Mouse (Mus musculus): Measurements from ENCODE around the gene Nek1.

Gene Nek1

DNA sequence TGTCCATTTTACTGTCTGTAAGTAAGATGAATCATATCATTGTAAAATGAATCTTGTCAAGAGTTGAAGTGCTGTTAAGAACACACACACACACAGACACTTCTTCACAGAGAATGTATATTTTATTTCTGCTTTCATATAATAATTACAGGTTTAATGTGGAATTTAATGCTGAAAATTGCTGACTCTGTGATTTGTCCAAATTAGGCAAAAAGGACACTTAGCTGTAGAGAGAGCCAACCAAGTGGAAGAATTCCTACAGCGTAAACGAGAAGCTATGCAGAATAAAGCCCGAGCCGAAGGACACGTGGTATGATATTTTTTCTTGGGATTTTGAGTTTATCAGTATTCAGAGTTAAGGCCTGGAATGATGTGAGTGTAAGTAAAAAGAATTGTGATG is 61.3 kb downstream of the Nek1 start:
- Histone ChIP-seq H3K36me3 (ENCODE audit: control insufficient read depth, insufficient read depth, low read length, poor library complexity, severe bottlenecking) (peaks cover 2% of the 10 kb centered on the region; the same call in 1 of the 2 replicates), H3K27me3 (ENCODE audit: control insufficient read depth, insufficient read depth, low read length, poor library complexity, severe bottlenecking) (no peaks in the 10 kb centered on the region)
- DNase-seq (ENCODE audit: low read depth, low spot score): no peak

DNA sequence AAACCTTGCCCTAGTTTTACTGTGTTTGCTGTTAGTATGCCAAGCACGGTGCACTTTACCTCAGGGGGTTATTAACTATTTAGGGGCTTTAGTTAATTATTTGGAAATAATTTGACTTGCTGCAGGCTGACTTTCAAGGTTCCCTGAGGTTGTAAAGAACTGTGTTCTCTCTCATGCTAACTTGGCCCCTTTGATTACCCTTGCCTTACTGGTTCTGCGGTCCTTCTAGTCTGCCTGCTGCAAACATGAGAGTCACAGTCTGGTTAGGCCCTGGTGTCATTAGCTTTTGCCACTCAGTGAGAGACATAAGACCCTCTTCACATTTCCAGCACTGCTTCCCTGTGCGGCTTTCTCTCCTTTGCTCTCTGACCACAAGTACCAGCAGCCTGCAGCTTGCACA is 64.0 kb downstream of the Nek1 start:
- Histone ChIP-seq H3K27me3 (ENCODE audit: control insufficient read depth, insufficient read depth, low read length, poor library complexity, severe bottlenecking) (no peaks in the 10 kb centered on the region), H3K36me3 (ENCODE audit: control insufficient read depth, insufficient read depth, low read length, poor library complexity, severe bottlenecking) (peaks cover 2% of the 10 kb centered on the region; the same call in 1 of the 2 replicates)
- no peak for DNase-seq (ENCODE audit: low read depth, low spot score)

DNA sequence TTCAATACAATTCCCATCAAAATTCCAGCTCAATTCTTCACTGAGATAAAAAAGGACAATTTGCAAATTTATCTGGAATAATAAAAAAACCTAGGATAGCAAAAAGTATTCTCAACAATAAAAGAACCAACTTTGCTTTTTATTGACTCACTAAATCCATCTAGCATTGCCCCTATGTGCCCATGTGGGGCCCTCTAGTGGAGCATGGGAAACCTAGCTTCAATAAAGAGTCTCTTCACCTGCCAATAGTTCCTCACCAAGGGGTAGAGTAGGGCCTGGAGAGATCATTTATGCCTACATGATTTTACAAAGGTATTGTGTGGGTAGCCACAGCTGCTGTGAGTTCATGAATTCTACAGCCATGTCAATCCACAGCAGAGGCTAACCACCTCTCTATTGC is 66.1 kb downstream of the Nek1 start:
- DNase-seq (ENCODE audit: low read depth, low spot score): peak; percentile 30
- H3K27me3 ChIP-seq (ENCODE audit: control insufficient read depth, insufficient read depth, low read length, poor library complexity, severe bottlenecking): no peaks in the 10 kb centered on the region
- no peaks in the 10 kb centered on the region for H3K36me3 ChIP-seq (ENCODE audit: control insufficient read depth, insufficient read depth, low read length, poor library complexity, severe bottlenecking)

DNA sequence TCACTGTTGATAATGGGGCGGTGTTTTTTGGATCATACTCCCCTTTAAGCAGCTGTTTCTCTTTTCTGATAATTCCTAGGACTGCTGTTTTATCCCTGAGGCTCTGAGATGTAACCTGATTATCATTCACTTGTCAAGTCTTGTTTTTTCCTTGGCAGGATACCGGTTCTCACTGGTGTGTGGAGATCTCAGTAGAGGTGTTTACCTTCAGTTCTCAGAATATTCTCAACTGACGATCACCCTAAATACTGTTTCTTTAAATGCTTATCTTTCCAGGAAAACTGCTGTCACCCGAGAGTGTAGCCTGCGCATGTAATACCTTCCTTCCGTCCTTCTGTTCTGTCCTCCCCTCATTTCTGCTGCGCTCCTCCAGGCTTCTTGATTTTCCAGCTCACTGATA is 67.4 kb downstream of the Nek1 start:
- Histone ChIP-seq H3K36me3 (ENCODE audit: control insufficient read depth, insufficient read depth, low read length, poor library complexity, severe bottlenecking) (no peaks in the 10 kb centered on the region), H3K27me3 (ENCODE audit: control insufficient read depth, insufficient read depth, low read length, poor library complexity, severe bottlenecking) (no peaks in the 10 kb centered on the region)
- DNase-seq (ENCODE audit: low read depth, low spot score): no peak

DNA sequence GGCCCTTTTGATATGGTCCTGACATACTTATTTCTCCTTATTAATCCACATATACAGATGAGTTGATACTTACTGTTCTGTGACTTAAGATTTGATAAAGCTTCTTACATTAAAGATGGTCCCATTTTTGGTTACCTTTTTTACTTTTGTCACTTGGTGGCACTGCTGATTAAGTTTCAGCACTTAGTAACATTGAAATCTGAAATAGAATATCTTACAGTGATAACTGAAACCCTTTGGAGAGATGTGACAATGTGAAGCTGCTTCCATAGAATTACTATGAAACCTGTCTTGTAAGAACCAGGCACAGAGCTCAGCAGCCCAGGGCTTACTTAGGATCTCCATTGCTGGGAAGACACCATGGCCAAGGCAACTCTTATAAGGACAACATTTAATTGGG is 82.1 kb downstream of the Nek1 start:
- 0 out of 2 replicates have a peak, but pooled peaks cover 3% of the 10 kb centered on the region for H3K36me3 ChIP-seq (ENCODE audit: control insufficient read depth, insufficient read depth, low read length, poor library complexity, severe bottlenecking)
- DNase-seq (ENCODE audit: low read depth, low spot score): peak; percentile 3
- H3K27me3 ChIP-seq (ENCODE audit: control insufficient read depth, insufficient read depth, low read length, poor library complexity, severe bottlenecking): no peaks in the 10 kb centered on the region

DNA sequence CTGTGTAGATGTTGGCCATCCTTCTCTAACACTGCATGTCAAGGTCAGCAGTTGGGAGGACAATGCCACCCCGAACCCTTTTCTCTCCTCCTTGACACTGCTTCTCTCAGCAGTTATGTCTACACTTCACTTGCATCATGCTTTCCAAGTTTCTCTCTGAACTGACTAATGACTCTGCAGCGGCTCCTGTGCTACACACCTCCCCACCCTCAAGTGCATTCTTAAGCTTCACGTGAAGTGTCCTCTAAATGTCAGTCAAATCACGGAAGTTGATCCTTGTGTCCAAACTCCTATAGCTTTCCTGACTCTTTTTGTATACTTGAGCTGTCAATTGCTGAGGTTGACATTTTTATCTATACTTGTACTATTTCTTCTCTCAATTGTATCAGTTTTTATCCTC is 117.5 kb downstream of the Nek1 start:
- no peaks in the 10 kb centered on the region for H3K36me3 ChIP-seq (ENCODE audit: control insufficient read depth, insufficient read depth, low read length, poor library complexity, severe bottlenecking)
- DNase-seq (ENCODE audit: low read depth, low spot score): no peak
- H3K27me3 ChIP-seq (ENCODE audit: control insufficient read depth, insufficient read depth, low read length, poor library complexity, severe bottlenecking): no peaks in the 10 kb centered on the region

DNA sequence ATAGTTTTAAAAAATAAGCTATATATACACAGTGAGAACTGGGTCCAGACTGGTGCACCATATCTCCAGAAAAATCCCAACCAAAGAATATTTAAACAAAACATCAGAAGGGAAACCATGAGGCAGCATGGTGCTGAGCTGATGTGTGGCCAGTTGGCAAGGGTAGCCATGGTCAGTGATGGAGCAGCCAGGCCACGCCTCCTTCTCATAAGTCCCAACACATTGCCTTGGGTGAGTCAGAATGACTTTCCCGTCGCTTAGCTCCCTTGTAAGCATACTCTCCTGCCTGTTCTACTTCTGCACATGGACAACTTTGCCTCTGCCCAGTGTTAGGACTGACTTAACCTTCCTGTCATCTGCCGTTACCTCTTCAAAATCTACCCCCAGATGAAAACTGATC is 118.9 kb downstream of the Nek1 start:
- Histone ChIP-seq H3K27me3 (ENCODE audit: control insufficient read depth, insufficient read depth, low read length, poor library complexity, severe bottlenecking) (no peaks in the 10 kb centered on the region), H3K36me3 (ENCODE audit: control insufficient read depth, insufficient read depth, low read length, poor library complexity, severe bottlenecking) (no peaks in the 10 kb centered on the region)
- no peak for DNase-seq (ENCODE audit: low read depth, low spot score)

DNA sequence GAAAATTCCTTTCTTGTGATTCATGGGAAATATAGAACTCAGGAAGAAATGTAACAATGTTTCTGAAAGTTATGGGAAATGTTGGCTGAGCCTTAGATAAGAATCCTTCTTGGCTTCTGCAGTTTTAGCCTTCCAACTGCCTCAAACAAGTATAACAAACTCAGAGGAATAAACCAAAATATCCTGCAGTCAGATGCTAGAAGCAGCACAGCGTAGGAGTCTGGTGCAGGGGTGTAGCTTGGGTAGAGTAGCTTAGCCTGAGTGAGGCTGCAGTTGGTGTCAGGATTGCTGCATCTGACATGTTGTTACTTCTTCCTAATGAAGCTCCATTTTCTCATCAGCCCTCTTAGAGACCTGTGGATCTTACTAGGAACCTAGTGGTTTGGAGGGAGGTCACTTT is 128.6 kb downstream of the Nek1 start:
- DNase-seq (ENCODE audit: low read depth, low spot score): no peak
- H3K27me3 ChIP-seq (ENCODE audit: control insufficient read depth, insufficient read depth, low read length, poor library complexity, severe bottlenecking): no peaks in the 10 kb centered on the region
- H3K36me3 ChIP-seq (ENCODE audit: control insufficient read depth, insufficient read depth, low read length, poor library complexity, severe bottlenecking): 0 out of 2 replicates have a peak, but pooled peaks cover 1% of the 10 kb centered on the region

DNA sequence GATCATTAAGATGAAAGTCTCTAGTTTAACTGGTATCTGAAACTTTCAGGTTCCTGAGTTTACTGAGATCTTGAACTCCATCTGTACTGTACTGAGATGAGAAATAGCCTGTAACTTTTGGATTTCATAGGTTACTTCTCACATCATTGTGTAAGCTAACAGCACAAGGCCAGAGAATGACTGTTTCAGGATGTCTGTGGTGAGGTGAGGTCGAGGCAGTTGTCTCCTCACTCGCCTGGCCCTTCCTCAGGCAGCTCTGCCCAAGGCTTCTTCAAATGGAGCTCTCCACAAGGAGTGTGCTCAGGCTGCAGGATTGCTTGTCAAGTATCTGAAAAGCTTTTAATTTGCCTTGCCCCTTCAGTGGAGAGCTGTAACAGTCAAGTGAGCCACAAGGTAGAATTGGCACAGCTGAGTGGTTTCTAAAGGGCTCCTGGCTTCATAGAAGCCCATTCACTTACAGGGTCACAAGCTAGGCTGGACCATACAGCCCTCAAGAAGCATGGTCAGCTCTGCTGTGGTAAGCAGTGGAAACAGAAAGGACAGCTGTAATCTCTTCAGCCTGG is 134.4 kb downstream of the Nek1 start:
- 0 out of 2 replicates have a peak, but pooled peaks cover 1% of the 10 kb centered on the region for H3K36me3 ChIP-seq (ENCODE audit: control insufficient read depth, insufficient read depth, low read length, poor library complexity, severe bottlenecking)
- H3K27me3 ChIP-seq (ENCODE audit: control insufficient read depth, insufficient read depth, low read length, poor library complexity, severe bottlenecking): no peaks in the 10 kb centered on the region
- no peak for DNase-seq (ENCODE audit: low read depth, low spot score)

DNA sequence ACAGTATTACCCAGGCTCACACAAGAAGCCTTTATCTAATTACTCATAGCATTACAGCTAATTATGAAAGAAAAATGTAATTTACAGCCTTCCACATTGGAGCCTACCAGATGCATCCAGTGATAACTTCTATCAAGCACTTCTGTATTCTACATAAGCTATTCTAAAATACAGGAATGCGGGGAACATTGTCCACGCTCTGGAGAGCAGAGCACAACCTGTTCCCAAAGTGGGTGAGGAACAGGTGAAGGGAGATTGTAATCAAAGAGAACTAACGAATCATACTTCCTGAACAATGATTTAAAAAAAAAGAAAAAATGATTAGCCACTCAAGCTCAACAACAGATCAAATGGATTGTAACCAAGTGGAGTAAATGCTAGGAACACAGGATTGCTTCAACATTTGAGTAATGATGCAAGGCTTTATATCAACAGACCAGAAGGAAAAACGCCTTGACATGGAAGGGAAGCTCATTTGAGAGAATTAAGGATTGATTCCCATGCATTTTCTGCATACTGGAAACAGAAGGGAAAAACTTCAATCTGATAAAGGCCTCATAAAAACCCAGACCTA is 139.7 kb downstream of the Nek1 start:
- Histone ChIP-seq H3K27me3 (ENCODE audit: control insufficient read depth, insufficient read depth, low read length, poor library complexity, severe bottlenecking) (no peaks in the 10 kb centered on the region), H3K36me3 (ENCODE audit: control insufficient read depth, insufficient read depth, low read length, poor library complexity, severe bottlenecking) (no peaks in the 10 kb centered on the region)
- DNase-seq (ENCODE audit: low read depth, low spot score): no peak

DNA sequence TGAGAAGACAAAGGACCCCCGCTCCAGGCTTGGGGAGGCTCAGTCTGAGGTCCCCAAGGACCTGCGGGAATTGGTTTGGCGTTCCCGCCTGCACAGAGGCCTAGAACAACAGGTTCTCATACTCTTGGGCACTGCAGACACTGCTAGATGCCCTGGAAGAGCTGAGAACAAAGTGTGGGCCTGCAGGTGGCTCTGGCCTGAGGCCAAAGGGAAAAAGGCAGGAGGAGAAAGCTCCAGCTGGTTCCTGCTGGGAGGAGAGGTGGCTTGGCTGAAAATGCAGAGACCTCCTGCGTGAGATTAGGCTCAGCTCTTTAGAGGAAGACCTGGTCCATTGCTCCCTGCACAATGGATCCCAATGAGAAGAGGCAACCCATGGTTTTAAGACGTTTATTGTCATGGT is 148.9 kb downstream of the Nek1 start:
- DNase-seq (ENCODE audit: low read depth, low spot score): no peak
- Histone ChIP-seq H3K27me3 (ENCODE audit: control insufficient read depth, insufficient read depth, low read length, poor library complexity, severe bottlenecking) (no peaks in the 10 kb centered on the region), H3K36me3 (ENCODE audit: control insufficient read depth, insufficient read depth, low read length, poor library complexity, severe bottlenecking) (no peaks in the 10 kb centered on the region)

DNA sequence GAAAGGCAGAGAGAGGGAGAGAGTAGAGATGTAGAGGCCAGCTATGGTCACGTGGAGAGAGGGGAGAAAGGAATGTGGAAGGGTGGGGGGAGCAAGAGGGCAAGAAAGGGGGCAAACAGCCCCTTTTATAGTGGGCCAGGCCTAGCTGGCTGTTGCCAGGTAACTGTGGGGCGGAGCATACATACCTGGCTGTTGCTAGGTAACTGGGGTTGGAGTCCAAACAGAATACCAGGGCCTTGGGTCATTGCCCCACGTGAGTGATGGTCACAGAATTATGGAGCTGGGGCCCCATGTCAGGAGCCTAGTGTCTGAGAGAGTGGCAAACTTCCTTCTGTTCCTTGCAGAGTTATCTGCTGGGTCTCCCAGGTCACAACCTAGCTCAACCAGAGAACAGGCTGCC is 149.3 kb downstream of the Nek1 start:
- H3K27me3 ChIP-seq (ENCODE audit: control insufficient read depth, insufficient read depth, low read length, poor library complexity, severe bottlenecking): no peaks in the 10 kb centered on the region
- H3K36me3 ChIP-seq (ENCODE audit: control insufficient read depth, insufficient read depth, low read length, poor library complexity, severe bottlenecking): no peaks in the 10 kb centered on the region
- no peak for DNase-seq (ENCODE audit: low read depth, low spot score)

DNA sequence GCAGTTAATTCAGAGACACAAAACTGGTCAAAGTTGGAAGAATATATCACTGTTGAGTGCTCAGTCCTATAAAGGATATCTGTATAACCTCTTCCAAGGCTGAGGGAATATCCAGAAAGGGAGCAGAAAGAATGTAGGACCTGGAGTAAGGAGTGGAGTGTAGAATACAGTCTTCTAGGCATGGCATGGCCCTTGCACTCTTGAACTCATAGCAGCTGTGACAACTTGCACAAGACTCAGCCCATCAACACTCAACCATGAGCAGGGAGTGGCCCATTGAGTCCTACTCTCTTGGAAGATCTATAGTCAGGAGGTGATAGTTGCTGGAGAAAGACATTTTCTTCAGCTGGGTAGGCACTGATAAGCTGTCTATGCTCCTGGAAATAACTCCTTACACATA is 149.8 kb downstream of the Nek1 start:
- Histone ChIP-seq H3K36me3 (ENCODE audit: control insufficient read depth, insufficient read depth, low read length, poor library complexity, severe bottlenecking) (no peaks in the 10 kb centered on the region), H3K27me3 (ENCODE audit: control insufficient read depth, insufficient read depth, low read length, poor library complexity, severe bottlenecking) (no peaks in the 10 kb centered on the region)
- no peak for DNase-seq (ENCODE audit: low read depth, low spot score)

DNA sequence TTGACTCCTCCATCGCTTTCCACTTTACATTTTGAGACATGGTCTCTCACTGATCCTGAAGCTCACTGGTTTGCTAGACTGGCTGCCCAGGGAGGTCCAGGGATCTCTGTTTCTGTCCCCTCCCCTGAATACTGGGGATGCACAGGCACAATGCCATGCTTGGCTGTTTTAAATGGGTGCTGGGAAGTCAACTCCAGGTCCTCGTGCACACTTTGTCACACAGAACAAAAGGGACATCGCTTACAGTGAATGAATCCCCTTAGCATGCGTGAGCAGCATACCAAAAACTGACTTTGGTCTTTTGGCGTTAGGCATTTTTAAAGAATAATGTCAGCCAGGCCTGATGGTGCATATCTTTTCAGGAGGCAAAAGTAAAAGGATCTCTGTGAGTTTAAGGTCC is 155.7 kb downstream of the Nek1 start:
- DNase-seq (ENCODE audit: low read depth, low spot score): no peak
- Histone ChIP-seq H3K36me3 (ENCODE audit: control insufficient read depth, insufficient read depth, low read length, poor library complexity, severe bottlenecking) (no peaks in the 10 kb centered on the region), H3K27me3 (ENCODE audit: control insufficient read depth, insufficient read depth, low read length, poor library complexity, severe bottlenecking) (no peaks in the 10 kb centered on the region)

DNA sequence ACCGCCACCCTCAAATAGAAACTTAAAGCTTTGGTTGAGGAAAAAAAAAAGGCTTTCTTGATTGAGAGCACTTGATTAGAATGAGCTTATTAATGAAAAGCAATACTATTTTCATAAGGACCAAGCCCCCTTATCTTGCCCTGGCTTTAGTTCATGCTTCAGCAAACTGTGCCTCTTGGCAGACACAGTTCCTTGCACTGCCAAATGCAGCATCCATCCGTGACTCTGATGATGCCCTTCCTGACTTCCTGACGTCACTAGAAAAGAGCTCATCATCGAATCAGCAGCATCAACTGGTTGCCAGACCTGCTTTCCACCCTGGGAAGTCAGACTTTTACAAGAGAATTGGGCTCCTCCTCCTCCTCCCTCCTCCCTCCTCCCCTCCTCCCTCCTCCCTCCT is 157.6 kb downstream of the Nek1 start:
- DNase-seq (ENCODE audit: low read depth, low spot score): no peak
- Histone ChIP-seq H3K36me3 (ENCODE audit: control insufficient read depth, insufficient read depth, low read length, poor library complexity, severe bottlenecking) (no peaks in the 10 kb centered on the region), H3K27me3 (ENCODE audit: control insufficient read depth, insufficient read depth, low read length, poor library complexity, severe bottlenecking) (no peaks in the 10 kb centered on the region)

DNA sequence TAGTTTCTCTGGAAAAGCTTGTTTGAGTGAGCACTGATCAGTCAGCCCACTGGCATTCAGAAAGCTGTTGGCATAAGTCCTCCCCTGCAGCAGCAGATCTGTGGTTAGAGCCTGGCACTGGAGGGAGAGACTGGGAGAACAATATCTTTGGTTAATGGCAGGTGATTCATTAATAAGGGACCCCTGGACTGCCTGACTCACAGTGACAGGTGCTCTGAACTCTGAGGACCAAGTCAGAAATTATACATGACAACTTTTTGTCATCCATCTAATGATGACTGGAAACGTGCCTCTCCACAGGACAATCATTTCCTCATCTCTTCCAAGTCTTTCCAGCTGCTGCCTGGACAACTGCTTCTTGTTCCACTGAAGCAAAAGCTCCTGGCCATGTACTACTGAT is 163.4 kb downstream of the Nek1 start:
- Histone ChIP-seq H3K27me3 (ENCODE audit: control insufficient read depth, insufficient read depth, low read length, poor library complexity, severe bottlenecking) (no peaks in the 10 kb centered on the region), H3K36me3 (ENCODE audit: control insufficient read depth, insufficient read depth, low read length, poor library complexity, severe bottlenecking) (no peaks in the 10 kb centered on the region)
- no peak for DNase-seq (ENCODE audit: low read depth, low spot score)

Measured in splenic B cell, adult 2 months (primary cell).